Mouse (Mus musculus): ENCODE measurements around the gene Abcg4. TPM values are rescaled to one million over a fixed set of nuclear protein-coding genes. Genes with fewer than 3 reads are reported as not detected.

Gene Abcg4
- total and polyA plus RNA-seq, 2 experiments from 2014 or later, result 28.2 to 60.0 TPM

DNA sequence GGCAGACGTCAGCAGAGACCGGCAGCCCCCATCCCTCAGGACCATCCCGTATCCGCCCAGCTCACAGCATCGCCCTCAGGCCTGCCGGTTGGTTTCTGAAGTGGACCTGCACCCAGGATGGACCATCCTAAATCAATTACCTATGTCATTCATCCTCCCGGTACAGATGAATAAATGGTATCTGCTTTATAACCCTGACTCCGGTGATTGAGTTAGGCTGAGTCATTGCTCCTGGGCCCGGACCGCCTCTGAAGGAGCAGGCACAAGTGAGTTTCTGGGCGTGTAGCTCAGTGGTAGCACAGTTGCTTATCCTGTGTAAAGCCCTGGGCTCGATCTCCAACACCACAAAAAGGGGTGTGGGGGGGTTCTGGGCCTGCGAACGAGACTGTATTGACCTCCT, 27.0 kb downstream of the Abcg4 start:
- no peak for TF ChIP-seq CTCF (IDR thresholded peaks at IDR 0.05)
- no peak for DNase-seq (ENCODE audit: low spot score)
- Histone ChIP-seq H3K27ac (ENCODE audit: low read depth, low read length) (no peak overlapping the region), H3K36me3 (ENCODE audit: insufficient read depth, low read length) (no peaks in the 10 kb centered on the region), H3K9me3 (ENCODE audit: low read length) (no peaks in the 10 kb centered on the region), H3K4me2 (ENCODE audit: low read depth, low read length, poor library complexity, severe bottlenecking) (no peak overlapping the region), H3K4me3 (ENCODE audit: low read depth, low read length) (no peak overlapping the region), H3K27me3 (ENCODE audit: insufficient read depth, low read length) (no peaks in the 10 kb centered on the region), H3K4me1 (ENCODE audit: insufficient read depth, low read length) (peaks cover 8% of the 10 kb centered on the region; the same call in 1 of the 2 replicates), H3K9ac (replicated peaks; ENCODE audit: low read length, poor library complexity, severe bottlenecking) (no peak overlapping the region)
- 85% methylated on average over 14 of the region's 14 CpGs for WGBS
- no peak for ATAC-seq (ENCODE audit: low FRiP score)

DNA sequence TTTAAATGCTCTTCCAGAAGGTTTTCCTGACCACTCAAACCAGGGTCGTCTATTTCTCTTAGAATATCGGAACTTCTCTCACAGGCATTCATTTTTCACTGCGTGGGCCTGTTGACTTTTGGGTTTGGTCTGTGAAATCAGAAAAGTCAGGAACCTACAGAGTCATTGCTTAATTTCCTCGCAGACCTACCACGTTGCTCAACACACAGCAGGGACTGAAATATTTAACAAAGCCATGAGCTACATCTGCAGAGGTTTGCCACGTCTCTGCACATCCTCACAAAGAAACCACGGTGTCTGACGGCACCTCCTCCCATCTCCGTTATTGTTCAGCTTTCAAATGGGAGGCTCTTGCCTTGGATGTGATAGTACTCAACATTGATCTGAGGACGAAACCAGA, 29.4 kb downstream of the Abcg4 start:
- H3K27me3 ChIP-seq (ENCODE audit: insufficient read depth, low read length), result no peaks in the 10 kb centered on the region
- WGBS, result 73% methylated on average over 10 of the region's 10 CpGs
- no peak overlapping the region for H3K4me3 ChIP-seq (ENCODE audit: low read depth, low read length)
- H3K4me2 ChIP-seq (ENCODE audit: low read depth, low read length, poor library complexity, severe bottlenecking), result no peak overlapping the region
- H3K27ac ChIP-seq (ENCODE audit: low read depth, low read length), result no peak overlapping the region
- TF ChIP-seq CTCF (IDR thresholded peaks at IDR 0.05), result no peak
- no peaks in the 10 kb centered on the region for H3K36me3 ChIP-seq (ENCODE audit: insufficient read depth, low read length)
- DNase-seq (ENCODE audit: low spot score), result no peak
- H3K9me3 ChIP-seq (ENCODE audit: low read length), result no peaks in the 10 kb centered on the region
- ATAC-seq (ENCODE audit: low FRiP score), result no peak
- peaks cover 16% of the 10 kb centered on the region for H3K4me1 ChIP-seq (ENCODE audit: insufficient read depth, low read length)
- H3K9ac ChIP-seq (replicated peaks; ENCODE audit: low read length, poor library complexity, severe bottlenecking), result no peak overlapping the region

DNA sequence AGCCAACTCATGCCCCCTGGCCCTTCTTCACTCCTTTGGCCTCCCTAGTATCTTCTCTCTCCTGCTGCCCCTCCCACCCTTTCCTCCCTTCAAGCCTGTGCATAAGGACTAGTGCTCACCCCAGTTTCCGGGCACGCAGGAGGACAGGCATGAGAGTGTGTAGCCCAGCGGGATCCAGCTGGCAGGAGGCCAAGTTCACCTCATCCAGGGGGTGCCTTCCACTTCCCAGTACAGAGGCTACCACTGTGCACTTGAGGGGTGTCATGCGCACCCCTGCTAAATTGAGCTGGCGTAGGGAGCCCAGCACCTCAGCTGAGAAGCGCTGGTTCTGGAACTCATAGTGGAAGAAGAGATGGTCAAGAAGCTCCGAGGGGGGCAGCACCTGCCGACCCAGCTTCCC, 32.2 kb downstream of the Abcg4 start:
- TF ChIP-seq CTCF (IDR thresholded peaks at IDR 0.05), result no peak
- Histone ChIP-seq H3K27ac (ENCODE audit: low read depth, low read length) (0 out of 2 replicates have a peak overlapping the region, but pooled peaks have one; percentile 77), H3K27me3 (ENCODE audit: insufficient read depth, low read length) (no peaks in the 10 kb centered on the region), H3K4me1 (ENCODE audit: insufficient read depth, low read length) (peaks cover 25% of the 10 kb centered on the region), H3K36me3 (ENCODE audit: insufficient read depth, low read length) (no peaks in the 10 kb centered on the region), H3K9ac (replicated peaks; ENCODE audit: low read length, poor library complexity, severe bottlenecking) (no peak overlapping the region), H3K4me3 (ENCODE audit: low read depth, low read length) (no peak overlapping the region), H3K4me2 (ENCODE audit: low read depth, low read length, poor library complexity, severe bottlenecking) (no peak overlapping the region), H3K9me3 (ENCODE audit: low read length) (no peaks in the 10 kb centered on the region)
- DNase-seq (ENCODE audit: low spot score), result no peak
- no peak for ATAC-seq (ENCODE audit: low FRiP score)
- WGBS, result 75% methylated on average over 8 of the region's 8 CpGs

DNA sequence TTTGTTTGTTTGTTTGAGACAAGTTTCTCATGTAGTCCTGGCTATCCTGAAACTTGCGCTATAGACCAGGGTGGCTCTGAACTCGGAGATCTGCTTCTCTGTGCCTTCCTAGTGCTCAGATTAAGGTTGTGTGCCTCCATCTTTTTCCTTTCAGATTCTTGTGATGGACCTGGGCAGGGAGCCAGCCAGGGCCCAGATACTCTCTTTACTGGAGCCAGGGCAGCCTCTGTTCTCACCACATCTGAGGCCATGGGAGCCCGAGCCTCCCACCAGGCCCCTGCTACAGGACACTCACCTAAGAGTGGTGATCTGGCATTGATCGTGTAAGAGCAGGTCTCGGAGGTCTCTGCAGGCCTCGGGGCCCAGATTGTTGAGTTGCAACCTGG, 33.3 kb downstream of the Abcg4 start:
- Histone ChIP-seq H3K27me3 (ENCODE audit: insufficient read depth, low read length) (no peaks in the 10 kb centered on the region), H3K9me3 (ENCODE audit: low read length) (no peaks in the 10 kb centered on the region), H3K36me3 (ENCODE audit: insufficient read depth, low read length) (no peaks in the 10 kb centered on the region), H3K4me1 (ENCODE audit: insufficient read depth, low read length) (peaks cover 28% of the 10 kb centered on the region), H3K9ac (replicated peaks; ENCODE audit: low read length, poor library complexity, severe bottlenecking) (no peak overlapping the region), H3K4me3 (ENCODE audit: low read depth, low read length) (no peak overlapping the region), H3K4me2 (ENCODE audit: low read depth, low read length, poor library complexity, severe bottlenecking) (0 out of 2 replicates have a peak overlapping the region, but pooled peaks have one; percentile 9), H3K27ac (ENCODE audit: low read depth, low read length) (peak overlapping the region; percentile 77)
- 26% methylated on average over 6 of the region's 6 CpGs for WGBS
- DNase-seq (ENCODE audit: low spot score) (peak; percentile 13), ATAC-seq (ENCODE audit: low FRiP score) (no peak)
- TF ChIP-seq CTCF (IDR thresholded peaks at IDR 0.05), result no peak

DNA sequence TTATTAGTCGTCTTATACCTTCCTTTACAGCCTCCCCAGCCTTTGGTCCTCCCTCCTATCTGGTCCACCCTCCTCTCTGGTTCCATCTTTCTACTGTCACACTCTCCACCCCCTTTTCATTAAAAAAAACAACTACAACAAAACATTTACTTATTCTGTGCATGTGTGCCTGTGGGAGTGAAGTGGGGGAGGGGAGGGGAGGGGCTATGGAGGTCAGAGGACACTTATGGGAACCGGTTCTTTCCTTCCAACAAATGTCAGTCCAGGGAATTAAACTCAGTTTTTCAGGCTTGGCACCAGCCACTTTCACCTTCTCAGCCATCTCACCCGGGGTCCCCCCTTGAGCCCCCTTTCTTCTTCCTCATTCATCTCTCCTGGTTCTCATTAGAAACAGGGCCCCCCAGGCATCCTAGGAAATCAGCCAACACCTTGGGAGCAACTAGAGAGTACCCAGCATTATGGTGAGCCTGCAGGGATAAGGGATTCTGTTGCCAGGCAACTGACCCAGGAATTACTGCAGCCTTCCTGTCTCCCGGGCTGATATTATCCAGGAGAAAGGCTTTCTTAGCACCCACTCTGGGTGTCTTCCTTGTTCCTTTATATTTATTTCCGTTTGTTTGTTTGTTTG, 33.8 kb downstream of the Abcg4 start:
- TF ChIP-seq CTCF (IDR thresholded peaks at IDR 0.05), result no peak

DNA sequence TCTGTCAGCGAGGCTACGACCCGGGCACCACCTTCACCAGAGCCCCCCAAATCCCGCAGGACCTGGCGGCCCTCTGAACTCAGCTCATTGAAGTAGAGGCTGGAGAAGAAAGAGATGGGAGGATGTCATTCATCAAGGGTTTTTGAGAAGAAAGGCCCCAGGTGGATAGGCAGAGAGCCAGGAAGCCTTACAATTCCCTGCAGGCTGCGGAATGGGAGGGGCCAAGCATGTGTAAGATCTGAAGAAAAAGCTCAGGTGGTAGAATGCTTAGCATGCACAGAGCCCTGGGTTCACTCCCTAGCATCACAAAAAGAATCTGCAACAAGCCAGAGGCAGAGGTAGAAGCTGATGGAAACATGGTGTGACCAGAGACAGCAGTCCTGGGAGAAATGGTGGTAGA, 35.0 kb downstream of the Abcg4 start:
- Histone ChIP-seq H3K9ac (replicated peaks; ENCODE audit: low read length, poor library complexity, severe bottlenecking) (no peak overlapping the region), H3K9me3 (ENCODE audit: low read length) (no peaks in the 10 kb centered on the region), H3K4me2 (ENCODE audit: low read depth, low read length, poor library complexity, severe bottlenecking) (no peak overlapping the region), H3K27ac (ENCODE audit: low read depth, low read length) (peak overlapping the region; percentile 77; the same call in 1 of the 2 replicates), H3K4me1 (ENCODE audit: insufficient read depth, low read length) (peaks cover 33% of the 10 kb centered on the region), H3K27me3 (ENCODE audit: insufficient read depth, low read length) (no peaks in the 10 kb centered on the region), H3K36me3 (ENCODE audit: insufficient read depth, low read length) (no peaks in the 10 kb centered on the region), H3K4me3 (ENCODE audit: low read depth, low read length) (no peak overlapping the region)
- ATAC-seq (ENCODE audit: low FRiP score), result no peak
- no peak for DNase-seq (ENCODE audit: low spot score)
- TF ChIP-seq CTCF (IDR thresholded peaks at IDR 0.05), result no peak
- 69% methylated on average over 6 of the region's 6 CpGs for WGBS

More for the DNA sequence above, 33.8 kb downstream of the Abcg4 start:
- Histone ChIP-seq H3K27me3 (ENCODE audit: insufficient read depth, low read length) (no peaks in the 10 kb centered on the region), H3K4me2 (ENCODE audit: low read depth, low read length, poor library complexity, severe bottlenecking) (no peak overlapping the region), H3K4me1 (ENCODE audit: insufficient read depth, low read length) (peaks cover 29% of the 10 kb centered on the region), H3K4me3 (ENCODE audit: low read depth, low read length) (no peak overlapping the region), H3K9me3 (ENCODE audit: low read length) (no peaks in the 10 kb centered on the region), H3K9ac (replicated peaks; ENCODE audit: low read length, poor library complexity, severe bottlenecking) (no peak overlapping the region), H3K27ac (ENCODE audit: low read depth, low read length) (peak overlapping the region; percentile 77), H3K36me3 (ENCODE audit: insufficient read depth, low read length) (no peaks in the 10 kb centered on the region)
- DNase-seq (ENCODE audit: low spot score), result peak; percentile 59
- WGBS, result 3% methylated on average over 5 of the region's 5 CpGs
- peak; percentile 59; the same call in 1 of the 2 replicates for ATAC-seq (ENCODE audit: low FRiP score)
